14 mouse cellular contexts compared by ENCODE assay signal in the genomic region with DNA sequence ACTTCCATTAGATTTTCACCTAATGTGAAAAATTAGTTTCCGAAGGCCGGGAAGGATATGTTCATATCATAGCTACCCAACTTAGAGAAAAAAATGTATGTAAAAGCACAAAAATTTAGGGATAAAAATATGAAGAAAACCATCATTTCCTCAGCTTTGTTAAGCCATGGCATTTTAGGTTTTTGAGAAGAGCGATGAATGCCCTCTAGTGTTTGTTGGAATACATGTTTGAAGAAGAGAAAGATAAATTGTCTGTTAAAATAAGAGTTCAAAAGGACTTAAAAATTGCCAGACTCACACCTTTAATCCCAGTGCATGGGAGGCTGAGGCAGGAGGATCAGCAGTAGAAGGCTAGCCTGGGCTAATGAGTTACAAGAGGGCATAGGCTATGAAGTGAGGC.
"Had no signal": no experiment of that assay in that cellular context is flagged by ENCODE, and none has a peak within 500 bp of the region (broad histone marks: within the 10 kb centered on the region; RNA-seq: fewer than 3 reads in every experiment).

No protein-coding gene starts in this region.

- H3K27me3 ChIP-seq: limb, embryonic 15.5 days; liver, embryonic 12.5 days; neural tube, embryonic 15.5 days had no signal

- H3K9ac ChIP-seq: limb, embryonic 15.5 days; liver, embryonic 12.5 days; lung, embryonic 14.5 days; neural tube, embryonic 15.5 days had no signal

- H3K27ac ChIP-seq: limb, embryonic 15.5 days; liver, embryonic 12.5 days; midbrain, embryonic 10.5 days; neural tube, embryonic 15.5 days had no signal

- H3K9me3 ChIP-seq: limb, embryonic 15.5 days; liver, embryonic 12.5 days; midbrain, embryonic 10.5 days; neural tube, embryonic 15.5 days had no signal

- H3K36me3 ChIP-seq: limb, embryonic 15.5 days; liver, embryonic 12.5 days; midbrain, embryonic 10.5 days; neural tube, embryonic 15.5 days had no signal

- DNase-seq: kidney, postnatal 25 days; layer of hippocampus, adult 9-11 months; lung, embryonic 14.5 days; lung, postnatal 10 days; lung, postnatal 4 days; right cerebral cortex, adult 18-20 months; right cerebral cortex, postnatal 25 days; thymus, adult 18-20 months; thymus, postnatal 14 days had no signal

- H3K4me3 ChIP-seq: limb, embryonic 15.5 days; liver, embryonic 12.5 days; midbrain, embryonic 10.5 days; myocyte; neural tube, embryonic 15.5 days had no signal

- H3K4me2 ChIP-seq: limb, embryonic 15.5 days; liver, embryonic 12.5 days; lung, embryonic 14.5 days; neural tube, embryonic 15.5 days had no signal

- ATAC-seq: liver, embryonic 12.5 days had no signal

- H3K4me1 ChIP-seq: liver, embryonic 12.5 days had no signal
